Mouse (Mus musculus): Measurements from ENCODE around the gene Nr1i3. TPM values are rescaled to one million over a fixed set of nuclear protein-coding genes. Genes with fewer than 3 reads are reported as not detected.
A peak's percentile ranks its signal among the peaks of the same experiment; 100 is the strongest.

Nr1i3 gene
- polyA plus RNA-seq, 1 experiment from 2014 or later, result not detected

GRCm38 (mm10) chr1:171232348-171232747 is 18.6 kb downstream of the Nr1i3 start:
- ATAC-seq (ENCODE audit: insufficient read depth, low FRiP score, low TSS enrichment) (no peak), DNase-seq (ENCODE audit: low spot score) (no peak)
- no peak overlapping the region for H3K4me2 ChIP-seq (ENCODE audit: low read depth)
- H3K27me3 ChIP-seq (ENCODE audit: control insufficient read depth, insufficient read depth, low read length), result no peaks in the 10 kb centered on the region
- H3K9ac ChIP-seq (ENCODE audit: low read length), result no peak overlapping the region
- H3K27ac ChIP-seq (ENCODE audit: low read depth, low read length), result no peak overlapping the region
- peaks cover 16% of the 10 kb centered on the region for H3K36me3 ChIP-seq (ENCODE audit: control insufficient read depth, insufficient read depth, low read length)
- WGBS, result 88% methylated on average over 5 of the region's 5 CpGs
- H3K4me3 ChIP-seq (ENCODE audit: low read depth, low read length), result no peak overlapping the region
- H3K4me1 ChIP-seq (ENCODE audit: control insufficient read depth, insufficient read depth, low read length), result no peaks in the 10 kb centered on the region
- H3K9me3 ChIP-seq (ENCODE audit: control insufficient read depth, low read length), result no peaks in the 10 kb centered on the region

- Histone ChIP-seq H3K4me2 (ENCODE audit: low read depth) (no peak overlapping the region), H3K9ac (ENCODE audit: low read length) (no peak overlapping the region), H3K27me3 (ENCODE audit: control insufficient read depth, insufficient read depth, low read length) (no peaks in the 10 kb centered on the region), H3K9me3 (ENCODE audit: control insufficient read depth, low read length) (no peaks in the 10 kb centered on the region), H3K4me3 (ENCODE audit: low read depth, low read length) (no peak overlapping the region), H3K27ac (ENCODE audit: low read depth, low read length) (no peak overlapping the region), H3K4me1 (ENCODE audit: control insufficient read depth, insufficient read depth, low read length) (no peaks in the 10 kb centered on the region), H3K36me3 (ENCODE audit: control insufficient read depth, insufficient read depth, low read length) (peaks cover 18% of the 10 kb centered on the region)
- no peak for ATAC-seq (ENCODE audit: insufficient read depth, low FRiP score, low TSS enrichment)
- 85% methylated on average over 12 of the region's 12 CpGs for WGBS
- DNase-seq (ENCODE audit: low spot score), result no peak
These were observed 19.3 kb downstream of the Nr1i3 start for GRCm38 (mm10) chr1:171232800-171233730.

DNA sequence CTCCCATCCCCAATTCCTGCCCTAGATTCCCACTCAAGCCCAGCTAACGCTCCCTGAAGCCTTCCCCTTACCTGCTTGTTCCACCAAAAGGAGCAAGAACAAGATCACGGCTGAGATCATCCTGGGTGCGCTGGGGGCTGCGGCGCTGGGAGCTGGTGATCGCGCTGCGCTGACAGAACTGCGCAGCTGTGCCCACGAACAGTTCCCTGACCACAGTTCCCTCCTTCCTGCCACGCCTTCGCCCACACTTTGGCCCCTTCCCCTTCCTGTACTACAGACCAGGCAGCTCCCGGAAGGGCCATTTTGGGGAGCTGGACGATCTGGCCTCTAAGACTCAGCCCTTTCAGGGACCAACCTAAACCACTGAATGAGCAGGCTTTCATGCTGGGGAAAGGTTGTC is 20.4 kb downstream of the Nr1i3 start, which contains the start of gene Fcer1g:
Fcer1g (minus strand) TSS at position 240 of the 400 bp plus-strand sequence.
- 93% methylated on average over 14 of the region's 14 CpGs for WGBS
- no peaks in the 10 kb centered on the region for H3K27me3 ChIP-seq (ENCODE audit: control insufficient read depth, insufficient read depth, low read length)

GRCm38 (mm10) chr1:171234538-171234937 is 20.8 kb downstream of the Nr1i3 start:
- Histone ChIP-seq H3K4me3 (ENCODE audit: low read depth, low read length) (no peak overlapping the region), H3K4me2 (ENCODE audit: low read depth) (no peak overlapping the region), H3K27me3 (ENCODE audit: control insufficient read depth, insufficient read depth, low read length) (no peaks in the 10 kb centered on the region), H3K9ac (ENCODE audit: low read length) (no peak overlapping the region), H3K36me3 (ENCODE audit: control insufficient read depth, insufficient read depth, low read length) (peaks cover 19% of the 10 kb centered on the region), H3K27ac (ENCODE audit: low read depth, low read length) (no peak overlapping the region), H3K4me1 (ENCODE audit: control insufficient read depth, insufficient read depth, low read length) (no peaks in the 10 kb centered on the region), H3K9me3 (ENCODE audit: control insufficient read depth, low read length) (no peaks in the 10 kb centered on the region)
- 91% methylated on average over 4 of the region's 4 CpGs for WGBS
- ATAC-seq (ENCODE audit: insufficient read depth, low FRiP score, low TSS enrichment), result no peak
- DNase-seq (ENCODE audit: low spot score), result no peak

More for the DNA sequence above, 20.4 kb downstream of the Nr1i3 start, which contains the start of gene Fcer1g:
- Histone ChIP-seq H3K4me2 (ENCODE audit: low read depth) (no peak within 1 kb of the TSS), H3K27ac (ENCODE audit: low read depth, low read length) (no peak within 1 kb of the TSS), H3K36me3 (ENCODE audit: control insufficient read depth, insufficient read depth, low read length) (peaks cover 19% of the 10 kb centered on the region), H3K4me3 (ENCODE audit: low read depth, low read length) (no peak within 1 kb of the TSS), H3K9me3 (ENCODE audit: control insufficient read depth, low read length) (no peaks in the 10 kb centered on the region), H3K4me1 (ENCODE audit: control insufficient read depth, insufficient read depth, low read length) (no peaks in the 10 kb centered on the region), H3K9ac (ENCODE audit: low read length) (no peak within 1 kb of the TSS)
- DNase-seq (ENCODE audit: low spot score) (no peak), ATAC-seq (ENCODE audit: insufficient read depth, low FRiP score, low TSS enrichment) (no peak)

DNA sequence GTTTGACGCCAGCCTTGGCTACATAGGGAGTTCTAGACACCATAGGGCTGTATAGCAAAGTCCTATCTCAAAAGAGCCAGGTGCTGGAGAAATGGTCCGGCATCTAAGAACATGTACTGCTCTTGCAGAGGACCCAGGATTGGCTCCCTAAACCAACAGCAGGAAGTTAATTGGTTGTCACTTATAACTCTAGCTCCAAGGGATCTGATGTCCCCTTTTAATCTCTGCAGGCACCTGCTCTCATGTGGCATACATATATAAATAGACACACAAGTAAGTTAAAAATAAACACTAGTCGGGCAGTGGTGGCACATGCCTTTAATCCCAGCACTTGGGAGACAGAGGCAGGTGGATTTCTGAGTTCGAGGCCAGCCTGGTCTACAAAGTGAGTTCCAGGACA is 22.0 kb downstream of the Nr1i3 start:
- Histone ChIP-seq H3K27me3 (ENCODE audit: control insufficient read depth, insufficient read depth, low read length) (no peaks in the 10 kb centered on the region), H3K27ac (ENCODE audit: low read depth, low read length) (no peak overlapping the region), H3K4me3 (ENCODE audit: low read depth, low read length) (no peak overlapping the region), H3K4me1 (ENCODE audit: control insufficient read depth, insufficient read depth, low read length) (no peaks in the 10 kb centered on the region), H3K4me2 (ENCODE audit: low read depth) (no peak overlapping the region), H3K9ac (ENCODE audit: low read length) (no peak overlapping the region), H3K9me3 (ENCODE audit: control insufficient read depth, low read length) (no peaks in the 10 kb centered on the region), H3K36me3 (ENCODE audit: control insufficient read depth, insufficient read depth, low read length) (peaks cover 19% of the 10 kb centered on the region)
- DNase-seq (ENCODE audit: low spot score) (no peak), ATAC-seq (ENCODE audit: insufficient read depth, low FRiP score, low TSS enrichment) (no peak)
- 87% methylated on average over 4 of the region's 4 CpGs for WGBS

DNA sequence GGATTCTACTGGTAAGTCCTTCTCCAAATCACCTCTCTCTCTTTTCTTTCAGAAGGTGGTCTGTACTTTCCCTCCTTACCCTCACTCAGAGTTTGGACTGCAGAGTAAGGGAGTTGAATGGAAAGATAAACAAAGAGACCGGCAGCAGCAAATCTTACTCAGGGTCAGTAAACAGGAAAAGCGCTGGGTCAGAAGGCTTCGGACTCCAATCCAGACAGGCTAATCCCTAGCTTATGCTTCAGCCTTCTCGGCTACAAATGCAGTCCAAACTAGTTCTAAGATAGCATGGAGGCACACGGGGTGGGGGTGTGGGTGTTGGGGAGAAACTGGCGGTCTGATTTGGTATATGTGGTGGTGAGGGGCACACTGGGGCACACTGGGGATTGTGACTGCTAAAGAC is 23.7 kb downstream of the Nr1i3 start:
- WGBS, result 90% methylated on average over 6 of the region's 6 CpGs
- H3K4me1 ChIP-seq (ENCODE audit: control insufficient read depth, insufficient read depth, low read length), result no peaks in the 10 kb centered on the region
- H3K27me3 ChIP-seq (ENCODE audit: control insufficient read depth, insufficient read depth, low read length), result no peaks in the 10 kb centered on the region
- peaks cover 19% of the 10 kb centered on the region for H3K36me3 ChIP-seq (ENCODE audit: control insufficient read depth, insufficient read depth, low read length)
- no peak overlapping the region for H3K4me2 ChIP-seq (ENCODE audit: low read depth)
- no peak overlapping the region for H3K9ac ChIP-seq (ENCODE audit: low read length)
- no peak overlapping the region for H3K27ac ChIP-seq (ENCODE audit: low read depth, low read length)
- DNase-seq (ENCODE audit: low spot score) (no peak), ATAC-seq (ENCODE audit: insufficient read depth, low FRiP score, low TSS enrichment) (no peak)
- H3K9me3 ChIP-seq (ENCODE audit: control insufficient read depth, low read length), result no peaks in the 10 kb centered on the region
- H3K4me3 ChIP-seq (ENCODE audit: low read depth, low read length), result no peak overlapping the region

GRCm38 (mm10) chr1:171238463-171238862 is 24.7 kb downstream of the Nr1i3 start:
- ATAC-seq (ENCODE audit: insufficient read depth, low FRiP score, low TSS enrichment) (no peak), DNase-seq (ENCODE audit: low spot score) (peak; percentile 71)
- Histone ChIP-seq H3K4me1 (ENCODE audit: control insufficient read depth, insufficient read depth, low read length) (no peaks in the 10 kb centered on the region), H3K4me3 (ENCODE audit: low read depth, low read length) (no peak overlapping the region), H3K27me3 (ENCODE audit: control insufficient read depth, insufficient read depth, low read length) (no peaks in the 10 kb centered on the region), H3K36me3 (ENCODE audit: control insufficient read depth, insufficient read depth, low read length) (peaks cover 19% of the 10 kb centered on the region), H3K4me2 (ENCODE audit: low read depth) (no peak overlapping the region), H3K9me3 (ENCODE audit: control insufficient read depth, low read length) (no peaks in the 10 kb centered on the region), H3K9ac (ENCODE audit: low read length) (no peak overlapping the region), H3K27ac (ENCODE audit: low read depth, low read length) (no peak overlapping the region)
- 74% methylated on average over 14 of the region's 14 CpGs for WGBS

GRCm38 (mm10) chr1:171239992-171240744 is 26.4 kb downstream of the Nr1i3 start:
- H3K4me1 ChIP-seq (ENCODE audit: control insufficient read depth, insufficient read depth, low read length), result no peaks in the 10 kb centered on the region
- ATAC-seq (ENCODE audit: insufficient read depth, low FRiP score, low TSS enrichment) (no peak), DNase-seq (ENCODE audit: low spot score) (no peak)
- H3K4me3 ChIP-seq (ENCODE audit: low read depth, low read length), result no peak overlapping the region
- H3K27ac ChIP-seq (ENCODE audit: low read depth, low read length), result no peak overlapping the region
- 87% methylated on average over 15 of the region's 15 CpGs for WGBS
- peaks cover 11% of the 10 kb centered on the region for H3K36me3 ChIP-seq (ENCODE audit: control insufficient read depth, insufficient read depth, low read length)
- no peaks in the 10 kb centered on the region for H3K27me3 ChIP-seq (ENCODE audit: control insufficient read depth, insufficient read depth, low read length)
- no peaks in the 10 kb centered on the region for H3K9me3 ChIP-seq (ENCODE audit: control insufficient read depth, low read length)
- H3K4me2 ChIP-seq (ENCODE audit: low read depth), result no peak overlapping the region
- no peak overlapping the region for H3K9ac ChIP-seq (ENCODE audit: low read length)
